ENCODE assay signal across 10 mouse cellular contexts in the genomic region with DNA sequence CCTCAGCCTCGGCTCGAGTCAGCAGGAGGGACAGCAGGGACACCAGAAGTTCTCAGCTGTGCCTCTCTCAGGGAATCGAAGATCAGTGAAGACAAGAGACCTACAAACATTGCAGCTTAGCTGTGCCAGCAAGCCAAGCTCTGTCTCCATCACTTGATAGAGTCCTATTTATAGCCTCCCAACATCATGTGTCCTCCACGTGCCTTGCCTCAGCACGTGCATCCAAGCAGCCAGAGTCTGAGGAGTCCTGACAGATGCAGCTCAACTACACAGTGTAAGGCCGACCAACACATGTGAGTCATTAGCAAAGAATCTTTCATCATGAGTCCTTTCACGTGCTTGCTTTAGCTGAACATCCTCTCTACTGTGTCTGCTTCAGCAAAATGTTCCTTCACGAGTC. TPM values are rescaled to one million over a fixed set of nuclear protein-coding genes. Genes with fewer than 3 reads are reported as not detected.
DNase-seq lines count a peak whose midpoint lies in the region; ATAC-seq and TF ChIP-seq lines count a peak whose summit lies in the region.
"Had no signal": no experiment of that assay in that cellular context is flagged by ENCODE, and none has a peak within 500 bp of the region (broad histone marks: within the 10 kb centered on the region; RNA-seq: fewer than 3 reads in every experiment).

No protein-coding gene starts in this region.

- no peak for TF ChIP-seq POLR2A in bone marrow macrophage, adult 2 months (IDR thresholded peaks at IDR 0.05; ENCODE audit: borderline replicate concordance, low read depth, low read length)

- H3K27ac ChIP-seq in bone marrow macrophage, adult 2 months (ENCODE audit: insufficient read depth, low read depth, low read length), result peak overlapping the region; percentile 88
- no peak overlapping the region for H3K27ac ChIP-seq in forebrain, embryonic 12.5 days

- H3K9ac ChIP-seq in forebrain, embryonic 12.5 days, result no peak overlapping the region

- ATAC-seq in forebrain, embryonic 12.5 days (ENCODE audit: low FRiP score), result no peak

- TF ChIP-seq CTCF in bone marrow macrophage, adult 2 months (IDR thresholded peaks at IDR 0.05; ENCODE audit: low read depth, low read length), result no peak

- H3K9me3 ChIP-seq in forebrain, embryonic 12.5 days, result no peaks in the 10 kb centered on the region

- peak overlapping the region; percentile 45 for H3K4me3 ChIP-seq in bone marrow macrophage, adult 2 months (ENCODE audit: insufficient read depth, low read length)
- no peak overlapping the region for H3K4me3 ChIP-seq in forebrain, embryonic 12.5 days (replicated peaks)

- H3K4me1 ChIP-seq in bone marrow macrophage, adult 2 months (ENCODE audit: control insufficient read depth, insufficient read depth, low read length), result peaks cover 29% of the 10 kb centered on the region
- H3K4me1 ChIP-seq in forebrain, embryonic 12.5 days, result peaks cover 13% of the 10 kb centered on the region

- H3K4me2 ChIP-seq in forebrain, embryonic 12.5 days, result no peak overlapping the region

- no peaks in the 10 kb centered on the region for H3K27me3 ChIP-seq in forebrain, embryonic 12.5 days

- DNase-seq in gastrocnemius, adult 18-20 months (ENCODE audit: low spot score), result peak; percentile 15
- no peak for DNase-seq in gastrocnemius, postnatal 10 days
- peak; percentile 24 for DNase-seq in 3134 (ENCODE audit: extremely low read depth, insufficient read length, low spot score)
- DNase-seq in heart, postnatal 14 days, result peak; percentile 36 to 56
- DNase-seq in cerebellum, postnatal 4 days (ENCODE audit: low spot score in 2 of 2), result no peak
- no peak for DNase-seq in cerebellum, postnatal 14 days

- intact Hi-C loops in heart, postnatal 14 days (cut with DNase I), result no loop called here

- 92% methylated on average over 8 of the region's 8 CpGs for WGBS in forebrain, embryonic 12.5 days

- peaks cover 22% of the 10 kb centered on the region for H3K36me3 ChIP-seq in forebrain, embryonic 12.5 days (replicated peaks)

RNA-seq across cellular contexts. Expression of a gene that starts 2.6 kb away (rescaled TPM):
- 10 to 100 TPM; 12.1 to 14.5 TPM for total RNA-seq in gastrocnemius, adult 18-20 months (2021)
- total RNA-seq in gastrocnemius, postnatal 10 days (2021), result 10 to 100 TPM; 12.5 to 16.5 TPM
- polyA plus RNA-seq in bone marrow macrophage, adult 2 months (2012; ENCODE audit: insufficient read depth, insufficient read length, missing spikeins), result 11.5 and 14.6 TPM in 2 replicates
- 10 to 100 TPM; 13.1 to 15.5 TPM for total RNA-seq in heart, postnatal 14 days (2021)
- polyA plus RNA-seq in forebrain, embryonic 12.5 days (2016; fragmentation: Nextera tagmentation; extraction: Ambion mirVana), result 24.1 and 27.9 TPM in 2 replicates

RNA-seq across cellular contexts. Expression of a gene that starts 7.6 kb away (rescaled TPM):
- total RNA-seq in gastrocnemius, adult 18-20 months (2021), result 10 to 100 TPM; 11.1 to 12.5 TPM
- 10 to 100 TPM; 17.3 to 22.8 TPM for total RNA-seq in gastrocnemius, postnatal 10 days (2021)
- polyA plus RNA-seq in bone marrow macrophage, adult 2 months (2012; ENCODE audit: insufficient read depth, insufficient read length, missing spikeins), result 41.7 and 46.8 TPM in 2 replicates
- total RNA-seq in heart, postnatal 14 days (2021), result 10 to 100 TPM; 28.4 to 29.0 TPM
- 25.1 and 27.4 TPM in 2 replicates for polyA plus RNA-seq in forebrain, embryonic 12.5 days (2016; fragmentation: Nextera tagmentation; extraction: Ambion mirVana)

RNA-seq across cellular contexts. Expression of a gene that starts 25.7 kb away (rescaled TPM):
- not detected for total RNA-seq in gastrocnemius, adult 18-20 months (2021)
- total RNA-seq in gastrocnemius, postnatal 10 days (2021), result not detected
- polyA plus RNA-seq in bone marrow macrophage, adult 2 months (2012; ENCODE audit: insufficient read depth, insufficient read length, missing spikeins), result not detected in 2 replicates
- total RNA-seq in heart, postnatal 14 days (2021), result not detected
- not detected in 2 replicates for polyA plus RNA-seq in forebrain, embryonic 12.5 days (2016; fragmentation: Nextera tagmentation; extraction: Ambion mirVana)
- total RNA-seq: common myeloid progenitor, adult 5-6 weeks had no signal
- polyA plus RNA-seq: liver, embryonic 11.5 days had no signal

RNA-seq across cellular contexts. Expression of a gene that starts 44.7 kb away (rescaled TPM):
- total RNA-seq in gastrocnemius, adult 18-20 months (2021), result 1 to 10 TPM; 1.2 to 1.3 TPM
- total RNA-seq in gastrocnemius, postnatal 10 days (2021), result 10 to 100 TPM; 16.3 to 24.5 TPM
- not detected in 2 replicates for polyA plus RNA-seq in bone marrow macrophage, adult 2 months (2012; ENCODE audit: insufficient read depth, insufficient read length, missing spikeins)
- total RNA-seq in heart, postnatal 14 days (2021), result under 1 TPM; 0.31 to 0.39 TPM
- 0.15 and 0.20 TPM in 2 replicates for polyA plus RNA-seq in forebrain, embryonic 12.5 days (2016; fragmentation: Nextera tagmentation; extraction: Ambion mirVana)
- total RNA-seq: common myeloid progenitor, adult 5-6 weeks had no signal

Comparison
In these comparisons a context has a peak if more than half of its experiments do, and no peak if none do; other contexts are left out.
1. DNase-seq: peak in gastrocnemius, adult 18-20 months (single experiment), 3134 (single experiment) and heart, postnatal 14 days (2 of 2); none in gastrocnemius, postnatal 10 days (single experiment), cerebellum, postnatal 4 days (0 of 2) and cerebellum, postnatal 14 days (0 of 2).